Mouse (Mus musculus) neural tube, embryonic 11.5 days (tissue): ENCODE measurements around the gene Gstp2. TPM values are rescaled to one million over a fixed set of nuclear protein-coding genes. Genes with fewer than 3 reads are reported as not detected.

Source experiments
- ATAC-seq: fragments of 200-750 bp; cut with Nextera tagmentation; 2 replicates; pipeline ENCODE4 v1.8.0; 2017; ENCODE audit warnings: moderate number of reproducible peaks, mild to moderate bottlenecking, moderate TSS enrichment, moderate library complexity; ENCODE audit not compliant: insufficient read depth, low FRiP score, low TSS enrichment
- DNase-seq: peaks from one replicate; pipeline ENCODE4 v3.0.0-alpha.2; 2015; ENCODE audit warnings: low spot score
- H3K27ac ChIP-seq: fragments of 300-500 bp; sonication (generic); 2 replicates; pipeline ENCODE4 v1.5.1; 2014; ENCODE audit warnings: low read depth, mild to moderate bottlenecking, low read length
- H3K27me3 ChIP-seq: fragments of 300-500 bp; sonication (generic); 2 replicates; pipeline ENCODE4 v1.6.1; 2014; ENCODE audit warnings: mild to moderate bottlenecking, low read length, mixed read lengths; ENCODE audit not compliant: control insufficient read depth, insufficient read depth
- H3K36me3 ChIP-seq: fragments of 300-500 bp; sonication (generic); 2 replicates; pipeline ENCODE4 v1.6.1; 2014; ENCODE audit warnings: mild to moderate bottlenecking, low read length, moderate library complexity, mixed read lengths; ENCODE audit not compliant: control insufficient read depth, insufficient read depth
- H3K4me1 ChIP-seq: fragments of 300-500 bp; sonication (generic); 2 replicates; pipeline ENCODE4 v1.6.1; 2014; ENCODE audit warnings: low read length, mixed read lengths; ENCODE audit not compliant: control insufficient read depth, insufficient read depth
- H3K4me2 ChIP-seq: fragments of 300-500 bp; sonication (generic); 2 replicates; pipeline ENCODE4 v1.6.1; 2014; ENCODE audit warnings: low read depth, mild to moderate bottlenecking, moderate library complexity
- H3K4me3 ChIP-seq: fragments of 300-500 bp; sonication (generic); 2 replicates; pipeline ENCODE4 v1.5.1; 2014; ENCODE audit warnings: low read depth, low read length
- H3K9ac ChIP-seq: fragments of 300-500 bp; sonication (generic); 2 replicates; pipeline ENCODE4 v1.6.1; 2014; ENCODE audit warnings: mild to moderate bottlenecking, low read length
- H3K9me3 ChIP-seq: fragments of 300-500 bp; sonication (generic); 2 replicates; pipeline ENCODE4 v1.6.1; 2016; ENCODE audit warnings: low read length; ENCODE audit not compliant: control insufficient read depth
- WGBS: fragments of 180-500 bp; shearing (Covaris S2); extraction: QIAGEN DNeasy Blood & Tissue Kit; methylation state at CpG from one replicate; pipeline ENCODE4 v1.1.7; 2014; 5-methylcytosine and 5-hydroxymethylcytosine counted together
- polyA plus RNA-seq: library from polyadenylated mRNA; unstranded; fragments of >200 nt; fragmentation: Nextera tagmentation; extraction: Ambion mirVana; gene quantifications from 2 replicates; pipeline ENCODE4 v1.2.1, GENCODE M21; 2014

Gstp2 gene
- 0.68 and 1.2 TPM in 2 replicates for polyA plus RNA-seq

DNA sequence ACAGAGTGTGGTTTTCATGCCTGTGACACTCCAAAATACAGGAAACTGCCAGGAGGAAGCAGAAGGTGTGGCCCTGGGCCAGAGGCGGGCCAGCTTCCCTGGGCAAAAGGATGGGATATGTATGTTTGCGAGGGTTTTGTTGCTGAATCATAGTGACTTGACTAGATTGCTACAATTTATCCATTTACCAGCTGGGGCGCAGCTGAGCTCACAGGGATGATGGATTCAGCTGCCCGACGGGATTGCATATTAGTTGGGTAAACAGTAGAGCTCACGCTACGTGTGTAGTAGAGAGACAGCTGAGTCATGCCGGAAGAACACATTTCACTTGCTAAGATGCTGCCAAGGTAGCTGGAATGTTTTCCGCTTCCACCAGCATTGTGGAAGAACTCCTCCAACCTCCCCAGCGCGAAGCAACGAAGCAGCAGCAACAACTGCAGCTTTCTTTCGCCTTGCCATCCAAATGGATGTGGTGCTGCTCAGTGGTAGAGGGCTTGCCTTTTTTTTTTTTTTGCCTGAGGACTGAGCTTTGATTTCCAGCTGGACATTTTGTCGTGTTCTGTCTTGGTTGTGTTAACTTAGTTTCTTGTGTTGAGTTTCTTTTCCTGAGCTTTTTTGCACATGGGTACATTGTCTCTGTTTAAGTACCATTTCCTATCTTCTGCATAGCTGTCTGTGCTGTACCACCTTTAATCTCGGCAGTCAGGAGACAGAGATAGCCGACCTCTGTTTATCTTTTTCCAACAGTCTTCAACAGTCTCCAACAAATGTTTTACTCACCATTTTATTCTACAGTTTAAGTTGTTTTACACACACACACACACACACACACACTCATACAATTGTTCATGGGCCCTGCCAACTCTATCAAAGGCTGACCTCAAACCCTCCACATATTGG is at the start of gene Gstp2:
Gene Gstp2 (minus strand): TSS at position 58 of the 900 bp plus-strand sequence.
- H3K27ac ChIP-seq = no peak within 1 kb of the TSS
- DNase-seq = peak; percentile 50
- no peak within 1 kb of the TSS for H3K9ac ChIP-seq
- no peaks in the 10 kb centered on the region for H3K36me3 ChIP-seq
- ATAC-seq = no peak
- 62% methylated on average over 16 of the region's 16 CpGs for WGBS
- no peak within 1 kb of the TSS for H3K4me3 ChIP-seq
- no peaks in the 10 kb centered on the region for H3K9me3 ChIP-seq
- no peak within 1 kb of the TSS for H3K4me2 ChIP-seq
- H3K27me3 ChIP-seq = no peaks in the 10 kb centered on the region
- no peaks in the 10 kb centered on the region for H3K4me1 ChIP-seq

GRCm38 (mm10) chr19:4094774-4095303 is 49.0 kb upstream of the Gstp2 start:
- H3K9me3 ChIP-seq = no peaks in the 10 kb centered on the region
- peaks cover 10% of the 10 kb centered on the region for H3K4me1 ChIP-seq
- no peak for DNase-seq
- 83% methylated on average over 5 of the region's 5 CpGs for WGBS
- no peak overlapping the region for H3K4me2 ChIP-seq
- no peaks in the 10 kb centered on the region for H3K36me3 ChIP-seq
- H3K27me3 ChIP-seq = peaks cover 3% of the 10 kb centered on the region
- H3K9ac ChIP-seq = no peak overlapping the region
- ATAC-seq = no peak
- no peak overlapping the region for H3K27ac ChIP-seq
- no peak overlapping the region for H3K4me3 ChIP-seq

DNA sequence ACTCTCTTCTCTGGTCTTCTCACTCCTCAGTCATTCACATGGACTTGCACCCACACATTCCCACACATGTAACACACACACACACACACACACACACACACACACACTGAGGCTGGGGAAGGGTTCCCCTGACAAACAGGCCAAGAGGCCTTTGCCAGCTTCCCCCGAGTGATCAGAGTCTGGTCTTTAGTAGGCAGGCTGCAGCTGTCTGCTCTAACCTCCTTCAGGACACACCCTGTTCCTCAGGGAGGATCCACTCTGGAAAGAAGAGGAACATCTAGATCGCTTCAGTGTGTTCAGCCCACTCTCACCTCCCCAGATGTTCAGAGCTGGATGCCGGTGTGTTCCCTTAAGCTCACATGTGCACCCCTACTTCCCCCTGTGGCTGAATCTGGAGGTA is 48.5 kb upstream of the Gstp2 start:
- DNase-seq = no peak
- H3K4me2 ChIP-seq = no peak overlapping the region

DNA sequence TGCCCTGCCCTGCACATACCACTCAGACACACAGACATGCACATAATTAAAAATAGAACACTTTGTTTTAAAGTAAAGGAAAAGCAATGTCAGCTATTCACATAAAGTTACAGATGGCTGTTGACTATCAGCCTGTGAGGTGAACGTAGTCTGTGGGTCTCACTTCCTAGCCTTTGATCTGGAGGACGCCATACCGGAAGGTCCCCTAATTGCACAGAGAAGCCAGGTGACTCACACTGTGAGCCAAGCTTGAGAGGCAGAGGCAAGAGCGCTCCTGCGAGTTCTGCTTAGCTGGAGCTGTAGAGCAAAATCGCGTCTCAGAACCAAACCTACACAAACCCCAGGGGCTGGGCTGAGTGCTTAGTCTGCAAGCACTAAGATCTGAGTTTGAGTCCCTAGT is 47.9 kb upstream of the Gstp2 start:
- 86% methylated on average over 7 of the region's 7 CpGs for WGBS
- Histone ChIP-seq H3K27me3 (no peaks in the 10 kb centered on the region), H3K4me3 (no peak overlapping the region), H3K36me3 (no peaks in the 10 kb centered on the region), H3K9me3 (no peaks in the 10 kb centered on the region), H3K9ac (no peak overlapping the region), H3K27ac (no peak overlapping the region), H3K4me1 (peaks cover 7% of the 10 kb centered on the region), H3K4me2 (no peak overlapping the region)
- ATAC-seq (no peak), DNase-seq (no peak)

More for the DNA sequence above, 48.5 kb upstream of the Gstp2 start:
- Histone ChIP-seq H3K4me1 (peaks cover 8% of the 10 kb centered on the region), H3K36me3 (no peaks in the 10 kb centered on the region), H3K27ac (no peak overlapping the region), H3K9me3 (no peaks in the 10 kb centered on the region), H3K27me3 (no peaks in the 10 kb centered on the region), H3K9ac (no peak overlapping the region), H3K4me3 (no peak overlapping the region)
- no peak for ATAC-seq
- WGBS = 77% methylated on average over 3 of the region's 3 CpGs

DNA sequence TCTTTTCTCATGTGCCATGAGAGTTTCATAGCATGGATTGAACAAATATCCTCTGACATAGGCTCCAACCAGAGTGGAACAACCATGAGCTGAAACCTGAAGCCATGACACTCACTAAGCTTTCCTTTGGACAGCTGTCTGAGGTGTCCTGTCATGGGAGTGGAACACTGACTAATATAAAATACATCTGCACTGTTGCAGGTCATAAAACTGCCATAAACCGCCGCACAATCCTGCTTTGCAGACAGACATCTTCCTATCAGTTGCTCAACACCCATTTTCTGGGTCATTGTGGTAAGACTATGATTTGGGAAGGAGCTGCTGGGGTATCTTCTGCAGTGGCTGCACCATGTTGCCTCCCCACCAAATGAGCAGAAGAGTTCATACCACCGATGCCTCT is 46.9 kb upstream of the Gstp2 start:
- no peak overlapping the region for H3K4me2 ChIP-seq
- H3K27me3 ChIP-seq = no peaks in the 10 kb centered on the region
- no peaks in the 10 kb centered on the region for H3K9me3 ChIP-seq
- H3K4me3 ChIP-seq = no peak overlapping the region
- WGBS = 75% methylated on average over 3 of the region's 3 CpGs
- ATAC-seq (no peak), DNase-seq (no peak)
- no peak overlapping the region for H3K27ac ChIP-seq
- peaks cover 4% of the 10 kb centered on the region for H3K4me1 ChIP-seq
- no peak overlapping the region for H3K9ac ChIP-seq
- no peaks in the 10 kb centered on the region for H3K36me3 ChIP-seq

DNA sequence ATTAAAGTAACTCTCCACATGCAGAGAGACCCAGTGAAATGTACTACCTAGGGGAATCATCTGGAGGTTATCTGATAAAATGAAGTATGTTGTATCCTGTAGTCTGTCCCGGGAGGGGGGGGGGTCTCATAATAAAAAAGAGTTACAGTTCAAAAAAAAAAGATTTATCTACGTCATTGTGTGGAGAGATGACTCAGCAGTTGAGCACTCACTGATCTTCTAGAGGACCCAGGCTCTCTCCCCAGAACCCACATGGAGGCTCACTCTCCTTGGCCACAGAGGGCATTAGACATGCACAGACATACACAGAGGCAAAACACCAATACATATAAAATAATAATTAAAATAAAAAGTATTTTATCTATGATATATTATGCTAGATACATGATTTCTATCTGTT is 45.6 kb upstream of the Gstp2 start:
- 68% methylated on average over 2 of the region's 2 CpGs for WGBS
- Histone ChIP-seq H3K9me3 (no peaks in the 10 kb centered on the region), H3K27me3 (no peaks in the 10 kb centered on the region), H3K4me3 (no peak overlapping the region), H3K36me3 (no peaks in the 10 kb centered on the region), H3K4me2 (no peak overlapping the region), H3K9ac (no peak overlapping the region), H3K4me1 (no peaks in the 10 kb centered on the region; the same call in 1 of the 2 replicates), H3K27ac (no peak overlapping the region)
- ATAC-seq (no peak), DNase-seq (no peak)

DNA sequence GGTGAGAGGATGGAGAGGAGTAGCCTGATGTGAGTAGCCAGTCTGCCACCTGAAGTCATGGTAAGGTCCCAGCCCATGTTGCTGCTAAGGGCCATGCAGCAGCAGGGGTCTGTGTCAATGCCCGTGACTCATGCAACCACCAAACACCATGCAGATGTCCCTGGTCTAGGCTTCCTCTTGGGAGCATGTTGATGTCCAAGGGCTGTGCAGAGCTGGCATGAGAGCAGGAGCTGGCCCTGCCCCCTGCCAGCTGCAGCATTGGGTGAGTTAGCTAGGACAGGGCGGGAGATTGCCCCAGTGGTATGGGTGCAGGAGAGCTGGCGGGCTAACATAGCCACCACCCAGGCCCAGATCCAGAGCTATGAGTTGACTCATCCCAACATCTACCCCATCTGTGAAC is 44.6 kb upstream of the Gstp2 start:
- Histone ChIP-seq H3K9ac (no peak overlapping the region), H3K27ac (no peak overlapping the region), H3K9me3 (no peaks in the 10 kb centered on the region), H3K4me3 (no peak overlapping the region), H3K4me2 (no peak overlapping the region), H3K36me3 (no peaks in the 10 kb centered on the region), H3K27me3 (no peaks in the 10 kb centered on the region), H3K4me1 (no peaks in the 10 kb centered on the region)
- ATAC-seq (no peak), DNase-seq (no peak)
- 81% methylated on average over 3 of the region's 3 CpGs for WGBS

DNA sequence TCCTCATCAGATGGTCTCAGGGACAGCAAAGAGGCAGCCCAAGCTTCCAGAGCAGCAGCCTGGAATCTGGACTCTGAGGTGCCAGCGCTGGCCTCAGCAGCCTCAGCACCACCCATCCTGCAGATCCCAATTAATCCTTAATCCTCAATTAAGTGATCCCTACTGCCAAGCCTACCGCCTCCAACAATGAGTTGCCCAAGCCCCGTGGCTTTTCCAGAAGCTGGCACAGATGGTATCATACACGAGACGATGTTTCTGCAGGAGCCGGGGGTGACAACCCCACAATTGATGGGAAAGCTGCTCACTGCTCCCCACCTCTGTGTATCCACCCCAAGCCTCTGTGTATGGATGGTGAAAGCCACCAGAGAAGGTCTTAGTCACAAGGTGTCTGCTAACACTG is 43.3 kb upstream of the Gstp2 start:
- no peak overlapping the region for H3K4me2 ChIP-seq
- 82% methylated on average over 6 of the region's 6 CpGs for WGBS
- no peaks in the 10 kb centered on the region for H3K9me3 ChIP-seq
- H3K4me1 ChIP-seq = no peaks in the 10 kb centered on the region
- no peaks in the 10 kb centered on the region for H3K36me3 ChIP-seq
- no peak overlapping the region for H3K27ac ChIP-seq
- no peak overlapping the region for H3K9ac ChIP-seq
- no peak for ATAC-seq
- DNase-seq = no peak
- H3K27me3 ChIP-seq = no peaks in the 10 kb centered on the region
- no peak overlapping the region for H3K4me3 ChIP-seq

- Histone ChIP-seq H3K9me3 (no peaks in the 10 kb centered on the region), H3K36me3 (no peaks in the 10 kb centered on the region), H3K4me3 (no peak overlapping the region), H3K4me2 (no peak overlapping the region), H3K9ac (no peak overlapping the region), H3K27ac (no peak overlapping the region), H3K27me3 (no peaks in the 10 kb centered on the region), H3K4me1 (no peaks in the 10 kb centered on the region)
- WGBS = 59% methylated on average over 5 of the region's 5 CpGs
- no peak for ATAC-seq
- no peak for DNase-seq
Measured at GRCm38 (mm10) chr19:4088146-4088545, 42.3 kb upstream of the Gstp2 start.
